Mouse (Mus musculus): ENCODE results near the gene Sv2a. TPM values are rescaled to one million over a fixed set of nuclear protein-coding genes. Genes with fewer than 3 reads are reported as not detected.

Sv2a gene
- total RNA-seq (2021) (1 to 10 TPM; 3.4 to 5.4 TPM), polyA plus RNA-seq (2012; rRNA removed) (4.5 and 5.7 TPM in 2 replicates)
- long read RNA-seq, full-length matches to known transcripts: 1 of 2 reads
- long read RNA-seq, partial matches to known transcripts: 0 of 2 reads
- long read RNA-seq, other reads (novel, unspliced or antisense): 1 of 2 reads

- Histone ChIP-seq H3K27me3 (ENCODE audit: control insufficient read depth, insufficient read depth, low read length) (no peaks in the 10 kb centered on the region), H3K79me2 (replicated peaks; ENCODE audit: control insufficient read depth, insufficient read depth, low read length) (no peaks in the 10 kb centered on the region), H3K27ac (no peak within 1 kb of the TSS; the same call in 1 of the 2 replicates), H3K4me1 (ENCODE audit: control insufficient read depth, insufficient read depth, low read length) (peaks cover 2% of the 10 kb centered on the region), H3K36me3 (ENCODE audit: control insufficient read depth, insufficient read depth, low read length) (peaks cover 3% of the 10 kb centered on the region; the same call in 1 of the 2 replicates), H3K9ac (ENCODE audit: low read depth, low read length) (peak within 1 kb of the TSS; percentile 46), H3K4me3 (peak within 1 kb of the TSS; percentile 40)
- intact Hi-C loops (cut with DNase I): no loop called here
- 2% methylated on average over 12 of the region's 23 CpGs for WGBS
- no peak for TF ChIP-seq EP300 (IDR thresholded peaks at IDR 0.05; ENCODE audit: insufficient read depth, low read depth, low read length)
- DNase-seq: peak; percentile 50 to 53
These were observed at the start of gene Sv2a for GRCm38 (mm10) chr3:96180727-96181477. Gene Sv2a, plus strand, starts transcription at chr3:96181151.

DNA sequence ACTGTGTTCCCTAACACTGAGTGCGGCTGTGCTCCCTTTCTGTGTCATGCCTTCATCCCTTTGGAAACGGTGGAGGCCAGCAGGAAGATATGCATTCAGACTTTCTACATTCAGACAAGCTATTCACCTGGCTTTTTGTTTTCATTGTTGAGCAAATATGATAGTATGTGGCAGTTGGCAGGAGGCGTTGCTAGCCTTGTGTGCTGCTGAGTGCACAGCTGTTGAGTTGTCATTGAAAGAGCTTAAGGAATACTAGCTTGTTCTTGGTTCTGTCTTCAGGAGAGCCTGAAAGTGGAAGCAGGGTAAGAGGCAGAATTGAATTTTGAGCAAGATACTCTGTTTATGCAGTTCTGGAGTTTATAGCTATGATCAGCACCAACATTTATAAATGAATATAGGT, 48.5 kb upstream of the Sv2a start:
- intact Hi-C loops (cut with DNase I): no loop called here

GRCm38 (mm10) chr3:96133327-96133905, 47.5 kb upstream of the Sv2a start:
- no peaks in the 10 kb centered on the region for H3K79me2 ChIP-seq (replicated peaks; ENCODE audit: control insufficient read depth, insufficient read depth, low read length)
- 51% methylated on average over 11 of the region's 11 CpGs for WGBS
- no peak for DNase-seq
- H3K4me3 ChIP-seq: no peak overlapping the region
- no peaks in the 10 kb centered on the region for H3K27me3 ChIP-seq (ENCODE audit: control insufficient read depth, insufficient read depth, low read length)
- TF ChIP-seq POLR2A (IDR thresholded peaks at IDR 0.05; ENCODE audit: insufficient read depth, low read depth, low read length) (no peak), EP300 (IDR thresholded peaks at IDR 0.05; ENCODE audit: insufficient read depth, low read depth, low read length) (no peak), CTCF (IDR thresholded peaks at IDR 0.05) (no peak)
- H3K27ac ChIP-seq: no peak overlapping the region
- peaks cover 2% of the 10 kb centered on the region; the same call in 1 of the 2 replicates for H3K4me1 ChIP-seq (ENCODE audit: control insufficient read depth, insufficient read depth, low read length)
- no peak overlapping the region for H3K9ac ChIP-seq (ENCODE audit: low read depth, low read length)
- intact Hi-C loops (cut with DNase I): no loop called here
- peaks cover 14% of the 10 kb centered on the region for H3K36me3 ChIP-seq (ENCODE audit: control insufficient read depth, insufficient read depth, low read length)

More for the DNA sequence above, 48.5 kb upstream of the Sv2a start:
- Histone ChIP-seq H3K79me2 (replicated peaks; ENCODE audit: control insufficient read depth, insufficient read depth, low read length) (no peaks in the 10 kb centered on the region), H3K27ac (no peak overlapping the region), H3K36me3 (ENCODE audit: control insufficient read depth, insufficient read depth, low read length) (peaks cover 16% of the 10 kb centered on the region), H3K4me3 (no peak overlapping the region), H3K27me3 (ENCODE audit: control insufficient read depth, insufficient read depth, low read length) (no peaks in the 10 kb centered on the region), H3K4me1 (ENCODE audit: control insufficient read depth, insufficient read depth, low read length) (peaks cover 6% of the 10 kb centered on the region), H3K9ac (ENCODE audit: low read depth, low read length) (no peak overlapping the region)
- DNase-seq: no peak
- 82% methylated on average over 3 of the region's 3 CpGs for WGBS
- no peak for TF ChIP-seq CTCF (IDR thresholded peaks at IDR 0.05)
- TF ChIP-seq EP300 (IDR thresholded peaks at IDR 0.05; ENCODE audit: insufficient read depth, low read depth, low read length): no peak
- no peak for TF ChIP-seq POLR2A (IDR thresholded peaks at IDR 0.05; ENCODE audit: insufficient read depth, low read depth, low read length)

GRCm38 (mm10) chr3:96135011-96135410, 45.9 kb upstream of the Sv2a start:
- Histone ChIP-seq H3K36me3 (ENCODE audit: control insufficient read depth, insufficient read depth, low read length) (peaks cover 11% of the 10 kb centered on the region), H3K27me3 (ENCODE audit: control insufficient read depth, insufficient read depth, low read length) (no peaks in the 10 kb centered on the region), H3K4me3 (no peak overlapping the region), H3K4me1 (ENCODE audit: control insufficient read depth, insufficient read depth, low read length) (peaks cover 2% of the 10 kb centered on the region; the same call in 1 of the 2 replicates), H3K79me2 (replicated peaks; ENCODE audit: control insufficient read depth, insufficient read depth, low read length) (no peaks in the 10 kb centered on the region), H3K9ac (ENCODE audit: low read depth, low read length) (no peak overlapping the region), H3K27ac (no peak overlapping the region)
- intact Hi-C loops (cut with DNase I): no loop called here
- 43% methylated on average over 3 of the region's 3 CpGs for WGBS
- TF ChIP-seq POLR2A (IDR thresholded peaks at IDR 0.05; ENCODE audit: insufficient read depth, low read depth, low read length) (no peak), EP300 (IDR thresholded peaks at IDR 0.05; ENCODE audit: insufficient read depth, low read depth, low read length) (no peak), CTCF (IDR thresholded peaks at IDR 0.05) (no peak)
- no peak for DNase-seq

DNA sequence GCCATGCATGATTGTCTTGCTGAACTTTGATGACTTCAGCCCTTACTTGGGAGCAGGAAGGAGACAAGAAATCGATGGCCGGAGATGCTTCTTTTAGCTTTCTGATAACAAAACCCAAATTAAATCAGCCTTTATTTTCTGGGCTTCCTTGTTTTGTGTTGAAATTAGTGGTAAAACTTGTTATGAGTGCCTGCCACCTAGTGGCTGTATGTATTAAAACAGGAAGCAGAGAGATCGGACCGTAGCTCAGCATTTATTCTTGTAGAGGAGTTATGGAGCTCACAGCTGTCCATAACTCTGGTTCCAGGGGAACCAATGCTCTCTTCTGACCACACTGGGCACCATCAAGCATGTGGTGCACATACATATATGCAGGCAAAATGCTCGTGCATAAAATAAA, 33.0 kb upstream of the Sv2a start:
- DNase-seq: no peak

GRCm38 (mm10) chr3:96151836-96152235, 29.1 kb upstream of the Sv2a start:
- 57% methylated on average over 7 of the region's 7 CpGs for WGBS
- H3K36me3 ChIP-seq (ENCODE audit: control insufficient read depth, insufficient read depth, low read length): no peaks in the 10 kb centered on the region

More for the DNA sequence above, 33.0 kb upstream of the Sv2a start:
- Histone ChIP-seq H3K4me3 (no peak overlapping the region), H3K27me3 (ENCODE audit: control insufficient read depth, insufficient read depth, low read length) (no peaks in the 10 kb centered on the region), H3K79me2 (replicated peaks; ENCODE audit: control insufficient read depth, insufficient read depth, low read length) (no peaks in the 10 kb centered on the region), H3K36me3 (ENCODE audit: control insufficient read depth, insufficient read depth, low read length) (no peaks in the 10 kb centered on the region), H3K9ac (ENCODE audit: low read depth, low read length) (no peak overlapping the region), H3K27ac (no peak overlapping the region), H3K4me1 (ENCODE audit: control insufficient read depth, insufficient read depth, low read length) (peaks cover 3% of the 10 kb centered on the region)
- TF ChIP-seq EP300 (IDR thresholded peaks at IDR 0.05; ENCODE audit: insufficient read depth, low read depth, low read length) (no peak), CTCF (IDR thresholded peaks at IDR 0.05) (peak; percentile 88), POLR2A (IDR thresholded peaks at IDR 0.05; ENCODE audit: insufficient read depth, low read depth, low read length) (no peak)
- 3% methylated on average over 5 of the region's 5 CpGs for WGBS
- intact Hi-C loops (cut with DNase I): loop anchor here (1.0 to 2.0 kb wide), 4 partner anchors 57 to 183 kb away; no protein-coding TSS in a partner anchor

More at GRCm38 (mm10) chr3:96151836-96152235, 29.1 kb upstream of the Sv2a start:
- no peak for DNase-seq
- Histone ChIP-seq H3K4me3 (no peak overlapping the region), H3K4me1 (ENCODE audit: control insufficient read depth, insufficient read depth, low read length) (peaks cover 3% of the 10 kb centered on the region), H3K27me3 (ENCODE audit: control insufficient read depth, insufficient read depth, low read length) (no peaks in the 10 kb centered on the region), H3K27ac (no peak overlapping the region), H3K9ac (ENCODE audit: low read depth, low read length) (no peak overlapping the region), H3K79me2 (replicated peaks; ENCODE audit: control insufficient read depth, insufficient read depth, low read length) (no peaks in the 10 kb centered on the region)
- intact Hi-C loops (cut with DNase I): no loop called here
- no peak for TF ChIP-seq POLR2A (IDR thresholded peaks at IDR 0.05; ENCODE audit: insufficient read depth, low read depth, low read length)
- no peak for TF ChIP-seq CTCF (IDR thresholded peaks at IDR 0.05)
- TF ChIP-seq EP300 (IDR thresholded peaks at IDR 0.05; ENCODE audit: insufficient read depth, low read depth, low read length): no peak

Measured in heart, adult 2 months (tissue).